Mouse (Mus musculus) cerebellum, adult 2 months (tissue): ENCODE results near the gene Hes7.

Experiments
- CTCF ChIP-seq: fragments of 200-500 bp; IDR thresholded peaks from 2 replicates; pipeline ENCODE4 v1.5.1; 2011; ENCODE audit warnings: low read depth, mild to moderate bottlenecking, control low read depth, low read length, moderate library complexity, borderline replicate concordance; ENCODE audit not compliant: insufficient read depth
- POLR2A ChIP-seq: fragments of 200-500 bp; IDR thresholded peaks from 2 replicates; pipeline ENCODE4 v1.6.1; 2011; ENCODE audit warnings: low read length, control low read depth, borderline replicate concordance; ENCODE audit not compliant: insufficient read depth

- no peak for TF ChIP-seq POLR2A
- TF ChIP-seq CTCF = no peak
Measured at GRCm38 (mm10) chr11:69072666-69073064, 47.5 kb upstream of the Hes7 start.
